Mouse (Mus musculus) megakaryocyte, embryonic 14.5 days (primary cell): Measurements from ENCODE around the gene Gm17655.

Experiments
- FLI1 ChIP-seq: IDR thresholded peaks from 2 replicates; pipeline ENCODE4 v1.6.1; 2012; ENCODE audit warnings: low read length, inconsistent platforms, mixed read lengths
- GATA1 ChIP-seq: IDR thresholded peaks from 3 replicates; pipeline ENCODE4 v1.6.1; 2012; ENCODE audit warnings: mixed read lengths, low read length, inconsistent platforms, borderline replicate concordance

- TF ChIP-seq GATA1 (no peak), FLI1 (no peak)
Measured at GRCm38 (mm10) chr5:110104616-110105380, 32.5 kb upstream of the Gm17655 start.
